Mouse (Mus musculus) liver, embryonic 16.5 days (tissue): ENCODE measurements around the gene Epb41l4b. TPM values are rescaled to one million over a fixed set of nuclear protein-coding genes. Genes with fewer than 3 reads are reported as not detected.
A peak's percentile ranks its signal among the peaks of the same experiment; 100 is the strongest.

Source experiments
- ATAC-seq: fragments of 200-750 bp; cut with Nextera tagmentation; 2 replicates; pipeline ENCODE4 v1.8.0; 2017; ENCODE audit warnings: low read depth, mild to moderate bottlenecking, moderate number of reproducible peaks, moderate library complexity
- H3K27ac ChIP-seq: fragments of 300-500 bp; sonication (generic); 2 replicates; pipeline ENCODE4 v1.5.1; 2014; ENCODE audit warnings: mild to moderate bottlenecking, low read length
- H3K27me3 ChIP-seq: fragments of 300-500 bp; sonication (generic); 2 replicates; pipeline ENCODE4 v1.6.1; 2014; ENCODE audit warnings: low read depth, low read length, mixed read lengths; ENCODE audit not compliant: control insufficient read depth, insufficient read depth
- H3K36me3 ChIP-seq: fragments of 300-500 bp; sonication (generic); 2 replicates; pipeline ENCODE4 v1.6.1; 2014; ENCODE audit warnings: mild to moderate bottlenecking; ENCODE audit not compliant: control insufficient read depth, insufficient read depth
- H3K4me1 ChIP-seq: fragments of 300-500 bp; sonication (generic); 2 replicates; pipeline ENCODE4 v1.6.1; 2014; ENCODE audit warnings: low read depth, low read length, mixed read lengths; ENCODE audit not compliant: control insufficient read depth
- H3K4me2 ChIP-seq: fragments of 300-500 bp; sonication (generic); 2 replicates; pipeline ENCODE4 v1.6.1; 2014; ENCODE audit warnings: low read depth, low read length, mixed read lengths
- H3K4me3 ChIP-seq: fragments of 300-500 bp; sonication (generic); 2 replicates; pipeline ENCODE4 v1.5.1; 2014; ENCODE audit warnings: low read depth, mild to moderate bottlenecking, low read length
- H3K9ac ChIP-seq: fragments of 300-500 bp; sonication (generic); 2 replicates; pipeline ENCODE4 v1.6.1; 2014; ENCODE audit warnings: low read depth, low read length
- H3K9me3 ChIP-seq: fragments of 300-500 bp; sonication (generic); replicated peaks from 2 replicates; pipeline ENCODE4 v1.6.1; 2016; ENCODE audit warnings: low read length; ENCODE audit not compliant: control insufficient read depth
- WGBS: fragments of 180-500 bp; shearing (Covaris S2); extraction: QIAGEN DNeasy Blood & Tissue Kit; methylation state at CpG from one replicate; pipeline ENCODE4 v1.1.7; 2014; ENCODE audit not compliant: insufficient replicate concordance; 5-methylcytosine and 5-hydroxymethylcytosine counted together
- polyA plus RNA-seq: library from polyadenylated mRNA; unstranded; fragments of >200 nt; fragmentation: Nextera tagmentation; extraction: Ambion mirVana; gene quantifications from 2 replicates; pipeline ENCODE4 v1.2.1, GENCODE M21; 2015

Gene Epb41l4b
- polyA plus RNA-seq, 1 experiment from 2014 or later, result 2.0 TPM

DNA sequence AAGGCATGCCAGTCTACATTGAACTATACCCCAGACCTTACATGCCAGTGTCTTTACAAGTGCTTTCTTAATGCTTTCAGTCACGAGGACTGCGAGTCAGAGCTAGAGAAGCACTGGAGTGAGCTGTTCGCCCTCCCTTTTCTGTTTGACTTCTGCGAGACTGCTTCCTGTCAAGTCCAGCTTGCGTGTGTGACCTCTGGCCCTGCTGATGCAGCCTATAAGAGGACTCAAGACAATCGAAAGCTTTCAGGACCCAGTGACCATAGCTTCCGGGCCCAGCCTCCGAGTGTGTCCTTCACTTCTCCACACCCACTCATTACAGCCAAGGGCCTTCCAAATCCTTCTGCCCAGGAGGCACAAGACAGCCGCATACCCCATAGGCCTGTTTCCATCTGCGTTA, 32.1 kb upstream of the Epb41l4b start:
- no peaks in the 10 kb centered on the region for H3K9me3 ChIP-seq
- no peak for ATAC-seq
- H3K27ac ChIP-seq, result no peak overlapping the region
- no peaks in the 10 kb centered on the region for H3K4me1 ChIP-seq
- no peak overlapping the region for H3K9ac ChIP-seq
- H3K4me3 ChIP-seq, result no peak overlapping the region
- no peaks in the 10 kb centered on the region for H3K27me3 ChIP-seq
- no peak overlapping the region for H3K4me2 ChIP-seq
- WGBS, result 48% methylated on average over 10 of the region's 10 CpGs
- no peaks in the 10 kb centered on the region for H3K36me3 ChIP-seq

DNA sequence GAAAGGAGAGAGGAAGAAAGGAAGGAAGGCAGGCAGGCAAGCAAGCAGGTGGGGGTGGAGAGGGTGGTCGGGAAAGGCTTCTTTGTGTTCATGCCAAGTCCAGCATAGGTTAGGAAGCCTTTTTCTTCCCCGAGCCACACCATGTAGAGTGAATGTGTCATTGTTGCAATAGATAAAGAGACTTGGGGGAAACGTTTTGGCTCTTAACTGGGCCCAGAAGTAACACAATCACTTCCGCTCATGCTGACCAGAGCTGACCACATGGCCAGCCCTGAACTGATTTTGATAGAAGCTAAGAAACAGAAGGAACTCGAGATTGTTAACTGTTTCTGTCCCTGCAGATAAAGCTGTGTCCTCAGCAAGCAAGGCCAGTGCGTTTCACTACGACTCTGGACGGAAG, 29.6 kb upstream of the Epb41l4b start:
- WGBS, result 18% methylated on average over 8 of the region's 8 CpGs
- H3K4me3 ChIP-seq, result no peak overlapping the region
- H3K36me3 ChIP-seq, result no peaks in the 10 kb centered on the region
- H3K27me3 ChIP-seq, result no peaks in the 10 kb centered on the region
- H3K9me3 ChIP-seq, result no peaks in the 10 kb centered on the region
- ATAC-seq, result no peak
- no peak overlapping the region for H3K27ac ChIP-seq
- no peak overlapping the region for H3K9ac ChIP-seq
- peaks cover 5% of the 10 kb centered on the region; the same call in 1 of the 2 replicates for H3K4me1 ChIP-seq
- no peak overlapping the region for H3K4me2 ChIP-seq

DNA sequence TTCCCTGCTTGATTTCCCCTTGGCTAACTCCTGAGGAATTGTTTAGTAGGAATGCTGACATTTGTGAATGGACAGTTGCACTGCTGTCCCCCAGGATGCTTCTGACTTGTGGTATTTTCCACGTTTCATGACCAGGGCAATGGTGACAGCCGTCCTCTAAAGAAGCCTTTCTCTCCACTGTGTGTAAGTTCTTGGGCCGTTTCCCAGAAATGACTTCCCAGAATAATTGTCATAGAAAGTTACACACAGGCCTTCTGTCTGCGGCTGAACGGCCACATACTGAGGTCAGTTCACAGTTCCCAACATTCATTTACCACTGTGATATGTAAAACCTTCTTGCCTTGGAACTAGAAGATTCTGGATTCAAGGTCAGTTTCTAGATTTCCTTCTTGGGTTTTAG, 28.6 kb upstream of the Epb41l4b start:
- H3K4me1 ChIP-seq, result peaks cover 7% of the 10 kb centered on the region; the same call in 1 of the 2 replicates
- H3K4me3 ChIP-seq, result no peak overlapping the region
- no peaks in the 10 kb centered on the region for H3K36me3 ChIP-seq
- no peak for ATAC-seq
- H3K27me3 ChIP-seq, result no peaks in the 10 kb centered on the region
- no peak overlapping the region for H3K9ac ChIP-seq
- H3K4me2 ChIP-seq, result no peak overlapping the region
- no peak overlapping the region for H3K27ac ChIP-seq
- WGBS, result 61% methylated on average over 5 of the region's 5 CpGs
- no peaks in the 10 kb centered on the region for H3K9me3 ChIP-seq

DNA sequence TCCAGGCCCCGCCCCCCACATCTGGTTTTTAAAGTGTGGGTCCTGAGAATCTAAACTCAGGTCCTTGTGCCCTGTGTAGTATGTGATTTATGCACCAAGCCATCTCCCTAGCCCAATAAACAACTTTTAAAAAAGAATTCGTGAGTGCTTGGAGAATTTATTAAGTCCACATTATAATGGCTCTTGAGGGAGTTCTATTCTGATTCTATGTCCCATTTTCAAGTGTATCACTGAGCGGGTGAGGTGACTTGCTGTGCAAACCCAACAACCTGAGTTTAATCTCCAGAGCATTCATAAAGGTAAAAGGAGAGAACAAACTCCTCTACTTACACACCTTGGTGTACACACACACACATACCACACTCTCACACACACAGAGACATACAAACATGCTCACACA, 25.4 kb upstream of the Epb41l4b start:
- no peak overlapping the region for H3K4me3 ChIP-seq
- no peaks in the 10 kb centered on the region for H3K36me3 ChIP-seq
- ATAC-seq, result no peak

DNA sequence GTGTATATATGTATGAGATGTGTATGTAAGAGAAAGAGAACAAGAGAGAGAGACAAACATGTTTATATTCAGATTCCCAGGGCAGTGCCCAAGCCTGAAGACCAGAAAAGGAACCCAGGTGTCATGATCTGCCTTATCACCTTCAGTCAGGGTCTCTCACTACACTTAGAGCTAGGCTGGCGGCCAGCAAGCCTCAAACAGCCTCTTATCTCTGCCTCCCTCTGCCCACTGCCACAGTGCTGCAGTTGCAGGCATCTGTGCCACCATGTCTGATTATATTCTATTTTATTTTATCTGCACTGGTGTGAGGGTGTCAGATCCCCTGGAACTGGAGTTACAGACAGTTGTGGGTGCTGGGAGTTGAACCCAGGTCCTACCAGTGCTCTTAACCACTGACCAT, 25.0 kb upstream of the Epb41l4b start:
- 38% methylated on average over 1 of the region's 1 CpGs for WGBS
- H3K27ac ChIP-seq, result no peak overlapping the region

More for the DNA sequence above, 25.4 kb upstream of the Epb41l4b start:
- H3K9me3 ChIP-seq, result no peaks in the 10 kb centered on the region
- H3K27me3 ChIP-seq, result no peaks in the 10 kb centered on the region
- H3K4me2 ChIP-seq, result no peak overlapping the region
- peaks cover 7% of the 10 kb centered on the region; the same call in 1 of the 2 replicates for H3K4me1 ChIP-seq
- 73% methylated on average over 3 of the region's 3 CpGs for WGBS
- H3K9ac ChIP-seq, result no peak overlapping the region
- H3K27ac ChIP-seq, result no peak overlapping the region

DNA sequence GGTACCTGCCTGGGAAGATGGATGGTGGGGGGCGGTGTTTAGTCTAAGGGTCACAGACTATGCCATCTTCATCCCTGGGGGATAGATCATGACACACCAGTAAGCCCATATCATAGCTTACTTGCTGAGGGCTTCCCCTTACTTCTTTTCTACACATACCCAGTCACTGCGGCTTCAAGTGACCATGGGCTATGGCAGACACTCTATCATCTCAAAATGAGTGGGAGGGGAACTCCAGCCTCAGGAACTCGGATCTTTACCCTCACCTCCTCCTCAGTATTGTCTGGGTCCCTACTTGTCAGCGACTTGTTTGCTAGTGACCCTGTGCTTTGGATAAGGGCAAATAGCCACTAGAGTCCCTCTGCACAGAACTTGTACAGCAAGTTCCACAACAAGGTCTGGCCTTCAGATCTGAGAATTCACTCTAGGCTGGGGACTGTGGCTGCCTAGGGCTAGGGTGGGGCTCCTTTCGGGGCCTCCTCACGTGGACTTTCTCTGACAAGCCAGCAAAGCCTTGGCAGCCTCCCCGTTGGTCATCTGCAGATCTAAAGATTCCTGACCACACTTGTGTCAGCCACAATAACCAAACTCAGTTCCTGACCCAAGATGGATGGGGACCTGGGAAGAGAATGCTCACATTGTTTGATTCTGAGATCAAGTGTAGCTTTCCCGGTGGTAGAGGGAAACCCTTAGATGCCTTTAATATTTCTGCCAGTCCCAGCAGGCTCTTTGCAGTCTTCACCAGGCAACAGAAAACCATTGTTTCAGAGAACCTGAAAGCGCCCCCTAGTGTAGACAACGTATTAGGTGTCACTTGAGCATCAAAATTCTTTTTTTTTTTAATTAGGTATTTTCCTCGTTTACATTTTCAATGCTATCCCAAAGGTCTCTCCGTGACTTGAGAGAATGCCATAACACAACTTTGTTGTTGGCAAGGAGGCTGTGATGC, 24.0 kb upstream of the Epb41l4b start:
- Histone ChIP-seq H3K4me2 (no peak overlapping the region), H3K27me3 (no peaks in the 10 kb centered on the region), H3K36me3 (no peaks in the 10 kb centered on the region), H3K9ac (no peak overlapping the region), H3K27ac (no peak overlapping the region), H3K4me1 (peaks cover 7% of the 10 kb centered on the region; the same call in 1 of the 2 replicates), H3K4me3 (no peak overlapping the region), H3K9me3 (no peaks in the 10 kb centered on the region)
- 38% methylated on average over 12 of the region's 12 CpGs for WGBS
- ATAC-seq, result no peak

More for the DNA sequence above, 25.0 kb upstream of the Epb41l4b start:
- Histone ChIP-seq H3K9ac (no peak overlapping the region), H3K4me1 (peaks cover 7% of the 10 kb centered on the region; the same call in 1 of the 2 replicates), H3K27me3 (no peaks in the 10 kb centered on the region), H3K9me3 (no peaks in the 10 kb centered on the region), H3K36me3 (no peaks in the 10 kb centered on the region), H3K4me3 (no peak overlapping the region), H3K4me2 (no peak overlapping the region)
- peak; percentile 78 for ATAC-seq

DNA sequence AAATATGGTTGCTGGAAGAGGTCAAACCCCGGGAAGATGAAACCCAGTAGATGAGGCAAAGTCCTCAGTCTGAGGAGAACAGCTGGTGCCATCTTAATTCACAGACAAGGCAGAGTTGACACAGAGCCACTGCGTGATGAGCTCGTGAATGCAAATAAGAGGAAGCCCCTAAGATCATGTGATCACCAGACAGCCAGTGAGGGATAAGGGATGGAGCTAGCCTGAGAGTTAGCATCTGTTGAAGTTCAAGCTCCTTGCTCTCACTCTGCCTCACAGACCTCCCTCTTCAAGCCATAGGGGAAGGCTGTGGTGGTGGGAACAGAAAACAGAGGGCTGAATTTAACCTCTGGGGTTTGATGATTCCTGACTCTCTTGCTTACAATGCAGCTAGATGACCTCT, 22.4 kb upstream of the Epb41l4b start:
- Histone ChIP-seq H3K4me1 (peaks cover 7% of the 10 kb centered on the region; the same call in 1 of the 2 replicates), H3K4me2 (no peak overlapping the region), H3K9me3 (no peaks in the 10 kb centered on the region), H3K27me3 (no peaks in the 10 kb centered on the region), H3K27ac (no peak overlapping the region), H3K36me3 (no peaks in the 10 kb centered on the region), H3K4me3 (no peak overlapping the region), H3K9ac (no peak overlapping the region)
- 35% methylated on average over 3 of the region's 3 CpGs for WGBS
- no peak for ATAC-seq

DNA sequence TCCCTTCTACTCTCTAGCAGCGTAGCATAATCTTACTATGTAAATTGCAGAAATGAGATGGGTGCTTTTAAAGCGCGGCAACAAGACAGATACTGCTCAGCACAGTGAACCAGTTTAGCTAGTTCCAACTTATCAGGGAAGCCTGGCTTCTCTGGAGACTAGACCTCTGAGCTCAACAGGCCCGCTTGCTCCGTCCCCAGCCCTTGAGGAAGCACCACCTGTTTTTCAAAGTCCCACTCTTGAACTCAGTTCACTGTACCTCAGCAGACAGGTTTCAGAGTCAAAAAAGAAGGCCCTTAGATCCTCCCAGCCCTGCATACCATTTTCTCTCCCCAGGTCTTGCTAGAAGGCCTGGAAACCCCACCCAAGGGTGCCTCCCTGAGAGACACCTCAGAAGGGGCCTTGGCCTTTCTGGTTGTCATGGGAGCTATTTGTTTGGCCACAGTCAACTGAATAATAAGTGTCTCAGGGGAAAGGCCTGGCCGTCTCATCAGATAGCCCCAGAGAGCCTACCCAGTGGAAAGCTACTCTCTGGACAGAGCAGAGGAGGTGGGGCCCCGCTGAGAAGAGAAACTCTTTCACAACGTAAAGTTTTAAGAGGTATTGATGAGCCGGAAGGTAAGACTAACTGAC, 21.5 kb upstream of the Epb41l4b start:
- H3K4me1 ChIP-seq, result peaks cover 7% of the 10 kb centered on the region; the same call in 1 of the 2 replicates
- H3K36me3 ChIP-seq, result no peaks in the 10 kb centered on the region
- no peak overlapping the region for H3K4me3 ChIP-seq
- H3K27me3 ChIP-seq, result no peaks in the 10 kb centered on the region
- WGBS, result 69% methylated on average over 9 of the region's 9 CpGs
- H3K9me3 ChIP-seq, result no peaks in the 10 kb centered on the region
- no peak for ATAC-seq
- no peak overlapping the region for H3K27ac ChIP-seq
- no peak overlapping the region for H3K9ac ChIP-seq
- no peak overlapping the region for H3K4me2 ChIP-seq
